Mouse (Mus musculus) limb, embryonic 15.5 days (tissue): ENCODE measurements around the gene Zfp628. TPM values are rescaled to one million over a fixed set of nuclear protein-coding genes. Genes with fewer than 3 reads are reported as not detected.

ENCODE experiments used
- ATAC-seq: fragments of 200-750 bp; cut with Nextera tagmentation; 2 replicates; pipeline ENCODE4 v1.8.0; 2017; ENCODE audit warnings: low read depth, moderate TSS enrichment; ENCODE audit not compliant: insufficient number of reproducible peaks, low FRiP score, low TSS enrichment
- H3K27ac ChIP-seq: fragments of 300-500 bp; sonication (generic); 2 replicates; pipeline ENCODE4 v1.5.1; 2015; ENCODE audit warnings: moderate library complexity, mild to moderate bottlenecking, inconsistent platforms
- H3K27me3 ChIP-seq: fragments of 300-500 bp; sonication (generic); 2 replicates; pipeline ENCODE4 v1.6.1; 2015; ENCODE audit warnings: inconsistent platforms
- H3K36me3 ChIP-seq: fragments of 300-500 bp; sonication (generic); 2 replicates; pipeline ENCODE4 v1.6.1; 2015; ENCODE audit warnings: inconsistent platforms
- H3K4me1 ChIP-seq: fragments of 300-500 bp; sonication (generic); 2 replicates; pipeline ENCODE4 v1.6.1; 2015; ENCODE audit warnings: inconsistent platforms
- H3K4me2 ChIP-seq: fragments of 300-500 bp; sonication (generic); 2 replicates; pipeline ENCODE4 v1.6.1; 2015; ENCODE audit warnings: mild to moderate bottlenecking, inconsistent platforms
- H3K4me3 ChIP-seq: fragments of 300-500 bp; sonication (generic); 2 replicates; pipeline ENCODE4 v1.5.1; 2015; ENCODE audit warnings: mild to moderate bottlenecking, inconsistent platforms
- H3K9ac ChIP-seq: fragments of 300-500 bp; sonication (generic); 2 replicates; pipeline ENCODE4 v1.6.1; 2015; ENCODE audit warnings: inconsistent platforms
- H3K9me3 ChIP-seq: fragments of 300-500 bp; sonication (generic); 2 replicates; pipeline ENCODE4 v1.6.1; 2016; ENCODE audit warnings: inconsistent platforms
- WGBS: fragments of 180-500 bp; shearing (Covaris S2); methylation state at CpG from one replicate; pipeline ENCODE4 v1.1.7; 2015; 5-methylcytosine and 5-hydroxymethylcytosine counted together
- polyA plus RNA-seq: library from polyadenylated mRNA; unstranded; fragments of >200 nt; fragmentation: Nextera tagmentation; extraction: Ambion mirVana; gene quantifications from 2 replicates; pipeline ENCODE4 v1.2.1, GENCODE M21; 2015

Gene Zfp628
- polyA plus RNA-seq, 1 experiment from 2014 or later = 3.4 TPM

- peaks cover 8% of the 10 kb centered on the region; the same call in 1 of the 2 replicates for H3K4me1 ChIP-seq
- H3K27me3 ChIP-seq = no peaks in the 10 kb centered on the region
- H3K4me2 ChIP-seq = no peak overlapping the region
- H3K9ac ChIP-seq = no peak overlapping the region
- H3K27ac ChIP-seq = no peak overlapping the region
- WGBS = 64% methylated on average over 6 of the region's 6 CpGs
- no peak overlapping the region for H3K4me3 ChIP-seq
- H3K9me3 ChIP-seq = no peaks in the 10 kb centered on the region
- no peak for ATAC-seq
- H3K36me3 ChIP-seq = no peaks in the 10 kb centered on the region
Measured at GRCm38 (mm10) chr7:4948386-4948785, 33.4 kb downstream of the Zfp628 start.

- Histone ChIP-seq H3K4me1 (0 out of 2 replicates have a peak, but pooled peaks cover 8% of the 10 kb centered on the region), H3K27me3 (no peaks in the 10 kb centered on the region), H3K36me3 (no peaks in the 10 kb centered on the region), H3K4me2 (no peak overlapping the region), H3K4me3 (no peak overlapping the region), H3K9ac (no peak overlapping the region), H3K27ac (no peak overlapping the region), H3K9me3 (no peaks in the 10 kb centered on the region)
- 81% methylated on average over 19 of the region's 19 CpGs for WGBS
- no peak for ATAC-seq
Measured at GRCm38 (mm10) chr7:4950561-4951342, 35.7 kb downstream of the Zfp628 start.

- Histone ChIP-seq H3K9me3 (no peaks in the 10 kb centered on the region), H3K4me2 (no peak overlapping the region), H3K9ac (no peak overlapping the region), H3K27me3 (no peaks in the 10 kb centered on the region), H3K36me3 (no peaks in the 10 kb centered on the region), H3K4me3 (no peak overlapping the region), H3K4me1 (0 out of 2 replicates have a peak, but pooled peaks cover 9% of the 10 kb centered on the region), H3K27ac (no peak overlapping the region)
- 22% methylated on average over 10 of the region's 10 CpGs for WGBS
- no peak; the same call in 1 of the 2 replicates for ATAC-seq
Measured at GRCm38 (mm10) chr7:4953815-4954445, 38.9 kb downstream of the Zfp628 start.

- H3K27me3 ChIP-seq = no peaks in the 10 kb centered on the region
- H3K27ac ChIP-seq = no peak overlapping the region
- ATAC-seq = 0 out of 2 replicates have a peak, but pooled peaks have one; percentile 30
- WGBS = 76% methylated on average over 10 of the region's 10 CpGs
- H3K4me3 ChIP-seq = no peak overlapping the region
- H3K4me1 ChIP-seq = 0 out of 2 replicates have a peak, but pooled peaks cover 9% of the 10 kb centered on the region
- H3K36me3 ChIP-seq = no peaks in the 10 kb centered on the region
- H3K9me3 ChIP-seq = no peaks in the 10 kb centered on the region
- H3K9ac ChIP-seq = no peak overlapping the region
- no peak overlapping the region for H3K4me2 ChIP-seq
Measured at GRCm38 (mm10) chr7:4957361-4957760, 42.3 kb downstream of the Zfp628 start.

GRCm38 (mm10) chr7:4963527-4963926 is 48.5 kb downstream of the Zfp628 start:
- H3K4me2 ChIP-seq = no peak overlapping the region
- H3K4me3 ChIP-seq = no peak overlapping the region
- no peak for ATAC-seq

GRCm38 (mm10) chr7:4964272-4964671 is 49.3 kb downstream of the Zfp628 start, which contains the start of gene Sbk2:
Gene Sbk2, minus strand, starts transcription at chr7:4964406.
- ATAC-seq = peak; percentile 68
- peak within 1 kb of the TSS; percentile 26; the same call in 1 of the 2 replicates for H3K4me2 ChIP-seq
- 2% methylated on average over 10 of the region's 10 CpGs for WGBS

More at GRCm38 (mm10) chr7:4963527-4963926, 48.5 kb downstream of the Zfp628 start:
- Histone ChIP-seq H3K27me3 (no peaks in the 10 kb centered on the region), H3K27ac (no peak overlapping the region), H3K9me3 (no peaks in the 10 kb centered on the region), H3K36me3 (no peaks in the 10 kb centered on the region), H3K9ac (no peak overlapping the region), H3K4me1 (0 out of 2 replicates have a peak, but pooled peaks cover 6% of the 10 kb centered on the region)
- WGBS = 75% methylated on average over 5 of the region's 5 CpGs

GRCm38 (mm10) chr7:4964988-4965387 is 50.0 kb downstream of the Zfp628 start:
- H3K27me3 ChIP-seq = no peaks in the 10 kb centered on the region
- H3K4me3 ChIP-seq = no peak overlapping the region
- no peaks in the 10 kb centered on the region for H3K36me3 ChIP-seq
- WGBS = 72% methylated on average over 5 of the region's 5 CpGs
- no peak overlapping the region for H3K27ac ChIP-seq
- H3K4me1 ChIP-seq = 0 out of 2 replicates have a peak, but pooled peaks cover 6% of the 10 kb centered on the region
- no peak for ATAC-seq
- H3K9me3 ChIP-seq = no peaks in the 10 kb centered on the region
- H3K4me2 ChIP-seq = no peak overlapping the region
- no peak overlapping the region for H3K9ac ChIP-seq

More at GRCm38 (mm10) chr7:4964272-4964671, 49.3 kb downstream of the Zfp628 start, which contains the start of gene Sbk2:
- Histone ChIP-seq H3K9ac (no peak within 1 kb of the TSS), H3K4me1 (0 out of 2 replicates have a peak, but pooled peaks cover 6% of the 10 kb centered on the region), H3K4me3 (no peak within 1 kb of the TSS), H3K36me3 (no peaks in the 10 kb centered on the region), H3K27me3 (no peaks in the 10 kb centered on the region), H3K27ac (no peak within 1 kb of the TSS), H3K9me3 (no peaks in the 10 kb centered on the region)

- no peak within 1 kb of the TSS for H3K27ac ChIP-seq
- H3K4me1 ChIP-seq = 0 out of 2 replicates have a peak, but pooled peaks cover 6% of the 10 kb centered on the region
- no peak within 1 kb of the TSS for H3K9ac ChIP-seq
- H3K36me3 ChIP-seq = no peaks in the 10 kb centered on the region
- WGBS = 43% methylated on average over 6 of the region's 6 CpGs
- ATAC-seq = no peak
- H3K9me3 ChIP-seq = no peaks in the 10 kb centered on the region
- H3K4me3 ChIP-seq = no peak within 1 kb of the TSS
- no peak within 1 kb of the TSS for H3K4me2 ChIP-seq
- H3K27me3 ChIP-seq = no peaks in the 10 kb centered on the region
Measured at GRCm38 (mm10) chr7:4971068-4971467, 56.1 kb downstream of the Zfp628 start, which contains the start of gene Sbk3. Gene Sbk3, minus strand, starts transcription at chr7:4971168.

Other genes starting within 250 kb of the Zfp628 start
- 81.3 and 85.8 TPM in 2 replicates for gene Hspbp1, start 230.1 kb upstream of the Zfp628 start, polyA plus RNA-seq
- 1.00 and 1.2 TPM in 2 replicates for gene Brsk1, start 224.6 kb upstream of the Zfp628 start, polyA plus RNA-seq
- gene Tmem150b, start 190.0 kb upstream of the Zfp628 start, polyA plus RNA-seq = 0.22 and 0.29 TPM in 2 replicates
- 46.2 and 50.0 TPM in 2 replicates for gene Kmt5c, start 175.1 kb upstream of the Zfp628 start, polyA plus RNA-seq
- gene Cox6b2, start 162.1 kb upstream of the Zfp628 start, polyA plus RNA-seq = 44.4 and 51.0 TPM in 2 replicates
- gene Fam71e2, start 143.9 kb upstream of the Zfp628 start, polyA plus RNA-seq = not detected in 2 replicates
- 0.49 and 0.63 TPM in 2 replicates for gene Il11, start 132.4 kb upstream of the Zfp628 start, polyA plus RNA-seq
- 0.38 and 0.68 TPM in 2 replicates for gene Tmem190, start 132.3 kb upstream of the Zfp628 start, polyA plus RNA-seq
- gene Tmem238, start 125.6 kb upstream of the Zfp628 start, polyA plus RNA-seq = 14.1 and 15.7 TPM in 2 replicates
- 298 and 362 TPM in 2 replicates for gene Rpl28, start 122.3 kb upstream of the Zfp628 start, polyA plus RNA-seq
- 270 and 282 TPM in 2 replicates for gene Ube2s, start 102.6 kb upstream of the Zfp628 start, polyA plus RNA-seq
- 0.32 and 0.46 TPM in 2 replicates for gene Shisa7, start 70.5 kb upstream of the Zfp628 start, polyA plus RNA-seq
- 12.7 and 12.9 TPM in 2 replicates for gene Isoc2b, start 45.0 kb upstream of the Zfp628 start, polyA plus RNA-seq
- gene Isoc2a, start 38.1 kb upstream of the Zfp628 start, polyA plus RNA-seq = 0.86 and 1.0 TPM in 2 replicates
- 0.17 TPM in 1 of 2 replicates, not detected in the other for gene Gm36210, start 8.7 kb upstream of the Zfp628 start, polyA plus RNA-seq
- 2.5 and 3.7 TPM in 2 replicates for gene Nat14, start 6.8 kb downstream of the Zfp628 start, polyA plus RNA-seq
- 15.6 and 21.9 TPM in 2 replicates for gene Ssc5d, start 10.6 kb downstream of the Zfp628 start, polyA plus RNA-seq
- 0.73 and 0.74 TPM in 2 replicates for gene Sbk2, start 49.2 kb downstream of the Zfp628 start, polyA plus RNA-seq
- not detected in 2 replicates for gene Sbk3, start 56.0 kb downstream of the Zfp628 start, polyA plus RNA-seq
- 25.4 and 29.1 TPM in 2 replicates for gene Zfp579, start 80.9 kb downstream of the Zfp628 start, polyA plus RNA-seq
- 14.5 and 15.0 TPM in 2 replicates for gene Zfp524, start 99.2 kb downstream of the Zfp628 start, polyA plus RNA-seq
- gene Fiz1, start 99.5 kb downstream of the Zfp628 start, polyA plus RNA-seq = 37.7 and 38.6 TPM in 2 replicates
- 1.7 TPM in 1 of 2 replicates, not detected in the other for gene Gm44973, start 100.3 kb downstream of the Zfp628 start, polyA plus RNA-seq
- 4.9 and 6.3 TPM in 2 replicates for gene Zfp865, start 105.2 kb downstream of the Zfp628 start, polyA plus RNA-seq
- gene Ccdc106, start 105.3 kb downstream of the Zfp628 start, polyA plus RNA-seq = 31.0 and 37.3 TPM in 2 replicates
- not detected in 2 replicates for gene 4632433K11Rik, start 118.9 kb downstream of the Zfp628 start, polyA plus RNA-seq
- gene Zfp784, start 123.2 kb downstream of the Zfp628 start, polyA plus RNA-seq = 5.9 and 7.1 TPM in 2 replicates
- 32.0 and 33.8 TPM in 2 replicates for gene Zfp580, start 136.3 kb downstream of the Zfp628 start, polyA plus RNA-seq
- gene U2af2, start 146.9 kb downstream of the Zfp628 start, polyA plus RNA-seq = 103 and 117 TPM in 2 replicates
- 59.8 and 63.0 TPM in 2 replicates for gene Epn1, start 165.0 kb downstream of the Zfp628 start, polyA plus RNA-seq
- not detected in 2 replicates for gene Rfpl4, start 201.7 kb downstream of the Zfp628 start, polyA plus RNA-seq
- gene Rasl2-9, start 210.7 kb downstream of the Zfp628 start, polyA plus RNA-seq = 0.59 and 0.63 TPM in 2 replicates
- gene Vmn1r55, start 234.5 kb downstream of the Zfp628 start, polyA plus RNA-seq = not detected in 2 replicates